Mouse (Mus musculus) layer of hippocampus, postnatal 36 days (tissue): ENCODE data around the gene Higd1a. TPM values are rescaled to one million over a fixed set of nuclear protein-coding genes. Genes with fewer than 3 reads are reported as not detected.

Experiments used
- DNase-seq, 2 experiments: peaks; one replicate each; pipeline ENCODE4 v3.0.0; 2022
- total RNA-seq, 2 experiments: library from RNA; stranded (reverse); gene quantifications; 2 replicates each; pipeline ENCODE4 v1.2.3; 2021

The Higd1a gene
- total RNA-seq, 2 experiments from 2014 or later: 90.4 to 93.2 TPM

- peak; percentile 48 to 52 for DNase-seq
Observed at GRCm38 (mm10) chr9:121880840-121881239, 22.7 kb upstream of the Higd1a start.

- DNase-seq: peak; percentile 35 to 43
Observed at GRCm38 (mm10) chr9:121877052-121877740, 19.0 kb upstream of the Higd1a start.

GRCm38 (mm10) chr9:121873578-121873977 is 15.4 kb upstream of the Higd1a start:
- DNase-seq: no peak

- DNase-seq: no peak
Observed at GRCm38 (mm10) chr9:121872062-121872683, 14.0 kb upstream of the Higd1a start.

GRCm38 (mm10) chr9:121869973-121870515 is 11.9 kb upstream of the Higd1a start:
- no peak for DNase-seq

- DNase-seq: no peak
Observed at GRCm38 (mm10) chr9:121869432-121869831, 11.3 kb upstream of the Higd1a start.

- no peak for DNase-seq
Observed at GRCm38 (mm10) chr9:121868236-121868635, 10.1 kb upstream of the Higd1a start.

- no peak for DNase-seq
Observed at GRCm38 (mm10) chr9:121867632-121868031, 9.5 kb upstream of the Higd1a start.

GRCm38 (mm10) chr9:121865425-121866008 is 7.4 kb upstream of the Higd1a start:
- no peak for DNase-seq

- no peak for DNase-seq
Observed at GRCm38 (mm10) chr9:121864837-121865236, 6.7 kb upstream of the Higd1a start.

GRCm38 (mm10) chr9:121860921-121861320 is 2.8 kb upstream of the Higd1a start:
- no peak for DNase-seq

GRCm38 (mm10) chr9:121859345-121859744 is 1.2 kb upstream of the Higd1a start:
- DNase-seq: no peak

GRCm38 (mm10) chr9:121857474-121858152 is 549 bp downstream of the Higd1a start:
- peak; percentile 97 to 98 for DNase-seq

GRCm38 (mm10) chr9:121856649-121857416 is 1.3 kb downstream of the Higd1a start:
- no peak for DNase-seq

GRCm38 (mm10) chr9:121854246-121854645 is 3.9 kb downstream of the Higd1a start:
- no peak for DNase-seq

GRCm38 (mm10) chr9:121847842-121848241 is 10.3 kb downstream of the Higd1a start:
- DNase-seq: no peak

GRCm38 (mm10) chr9:121847138-121847537 is 11.0 kb downstream of the Higd1a start:
- no peak for DNase-seq

- no peak for DNase-seq
Observed at GRCm38 (mm10) chr9:121846526-121847118, 11.5 kb downstream of the Higd1a start.

GRCm38 (mm10) chr9:121842914-121843313 is 15.2 kb downstream of the Higd1a start:
- no peak for DNase-seq

GRCm38 (mm10) chr9:121839622-121839965 is 18.6 kb downstream of the Higd1a start:
- no peak for DNase-seq

- peak; percentile 85 to 86 for DNase-seq
Observed at GRCm38 (mm10) chr9:121838829-121839621, 19.1 kb downstream of the Higd1a start, which contains the start of gene Ccdc13. Ccdc13 (minus strand) TSS chr9:121839461.
